Mouse (Mus musculus) cortical plate, adult 2 months (tissue): ENCODE results near the gene Myom3.

ENCODE experiments used
- CTCF ChIP-seq: fragments of 200-500 bp; IDR thresholded peaks from 2 replicates; pipeline ENCODE4 v1.5.1; 2011; ENCODE audit warnings: mild to moderate bottlenecking, control low read depth, low read length; ENCODE audit not compliant: insufficient read depth; ENCODE audit errors: extremely low read depth
- POLR2A ChIP-seq: fragments of 200-500 bp; IDR thresholded peaks from 2 replicates; pipeline ENCODE4 v1.6.1; 2011; ENCODE audit warnings: mild to moderate bottlenecking, low read length, control low read depth; ENCODE audit not compliant: insufficient read depth; ENCODE audit errors: extremely low read depth

DNA sequence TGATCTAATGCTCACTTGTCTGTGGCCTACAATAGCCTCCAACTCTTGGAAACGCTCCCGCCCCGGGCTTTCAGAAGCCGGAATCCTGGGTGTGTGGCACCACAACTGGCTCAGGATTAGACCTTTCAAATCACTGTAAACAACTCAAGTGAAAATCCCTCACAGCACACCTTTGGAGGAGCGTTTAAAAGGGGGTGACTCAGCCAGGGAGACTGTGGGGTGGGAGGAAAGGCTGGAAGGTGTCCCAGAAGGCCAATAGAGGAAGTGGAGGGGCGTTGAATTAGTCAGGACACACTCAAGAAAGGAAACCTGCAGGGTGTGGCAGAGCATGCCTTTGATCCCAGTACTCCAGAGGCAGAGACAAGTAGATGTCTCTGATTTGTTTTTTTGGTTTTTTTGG is 84.9 kb downstream of the Myom3 start:
- TF ChIP-seq CTCF (no peak), POLR2A (no peak)
